Mouse (Mus musculus) CH12.LX (cell line): Measurements from ENCODE around the gene Ankrd10. TPM values are rescaled to one million over a fixed set of nuclear protein-coding genes. Genes with fewer than 3 reads are reported as not detected.

Source experiments
- DNase-seq: peaks from one replicate; pipeline ENCODE4 v3.0.0-alpha.2; 2013; ENCODE audit errors: extremely low read depth
- H3K27ac ChIP-seq: 2 replicates; pipeline ENCODE4 v1.5.1; 2012; ENCODE audit warnings: low read depth, mild to moderate bottlenecking, control low read depth, moderate library complexity; ENCODE audit not compliant: insufficient read depth
- H3K27me3 ChIP-seq: replicated peaks from 2 replicates; pipeline ENCODE3; 2012; ENCODE audit warnings: inconsistent platforms
- H3K36me3 ChIP-seq, 2 experiments: replicated peaks in 1 of 2; 2 replicates each; pipeline versions ENCODE3 to v1.6.1; 2012; ENCODE audit warnings: inconsistent platforms in 1 of 2, low read length in 1 of 2, mild to moderate bottlenecking in 1 of 2, mixed read lengths in 1 of 2, moderate library complexity in 1 of 2; ENCODE audit not compliant: control insufficient read depth in 1 of 2, insufficient read depth in 1 of 2
- H3K4me1 ChIP-seq, 2 experiments: 2 replicates each; pipeline ENCODE4 v1.6.1; 2012; ENCODE audit warnings: inconsistent platforms in 1 of 2, moderate library complexity in 1 of 2; ENCODE audit not compliant: insufficient read depth in 2 of 2, control insufficient read depth in 1 of 2
- H3K4me2 ChIP-seq: 2 replicates; pipeline ENCODE4 v1.6.1; 2012; ENCODE audit warnings: low read depth, mild to moderate bottlenecking, control low read depth; ENCODE audit not compliant: poor library complexity, insufficient read depth, severe bottlenecking
- H3K4me3 ChIP-seq, 3 experiments: fragments of 150-350 bp in 1 of 3; sonication (generic) in 1 of 3; replicated peaks in 1 of 3; 2 replicates each; pipeline versions ENCODE3 to v1.5.1; 2011 to 2012; ENCODE audit warnings: low read depth in 2 of 3, low read length in 2 of 3, mild to moderate bottlenecking in 2 of 3, moderate library complexity in 2 of 3, control low read depth in 1 of 3, improper control_type of control experiment in 1 of 3, inconsistent platforms in 1 of 3, mixed read lengths in 1 of 3; ENCODE audit not compliant: poor library complexity in 1 of 3
- H3K79me2 ChIP-seq: replicated peaks from 2 replicates; pipeline ENCODE4 v1.6.1; 2012; ENCODE audit warnings: mild to moderate bottlenecking, moderate library complexity; ENCODE audit not compliant: control insufficient read depth, poor library complexity, insufficient read depth, severe bottlenecking; ENCODE audit errors: extremely low read depth
- H3K9ac ChIP-seq: 2 replicates; pipeline ENCODE4 v1.6.1; 2012; ENCODE audit warnings: low read depth, mild to moderate bottlenecking, control low read depth, moderate library complexity; ENCODE audit not compliant: insufficient read depth
- H3K9me3 ChIP-seq: replicated peaks from 2 replicates; pipeline ENCODE3; 2012; ENCODE audit warnings: low read length, inconsistent platforms, mixed read lengths
- CHD1 ChIP-seq: IDR thresholded peaks from 2 replicates; pipeline ENCODE4 v1.6.1; 2012; ENCODE audit warnings: low read depth, low read length, improper control_type of control experiment, inconsistent platforms
- CHD2 ChIP-seq: IDR thresholded peaks from 2 replicates; pipeline ENCODE4 v1.6.1; 2011; ENCODE audit warnings: low read length, improper control_type of control experiment
- CTCF ChIP-seq, 2 experiments: IDR thresholded peaks in 1 of 2; conservative IDR thresholded peaks in 1 of 2; 2 replicates each; pipeline ENCODE4 v1.5.1; 2011 to 2012; ENCODE audit warnings: low read depth in 2 of 2, low read length in 2 of 2, improper control_type of control experiment in 1 of 2, inconsistent platforms in 1 of 2, mild to moderate bottlenecking in 1 of 2, moderate library complexity in 1 of 2
- E2F4 ChIP-seq: IDR thresholded peaks from 2 replicates; pipeline ENCODE4 v1.6.1; 2011; ENCODE audit warnings: low read depth, low read length, improper control_type of control experiment; ENCODE audit not compliant: insufficient replicate concordance
- ELF1 ChIP-seq: IDR thresholded peaks from 2 replicates; pipeline ENCODE4 v1.6.1; 2014; ENCODE audit warnings: low read depth, mild to moderate bottlenecking, inconsistent platforms, low read length, improper control_type of control experiment
- GABPA ChIP-seq: IDR thresholded peaks from 2 replicates; pipeline ENCODE4 v1.6.1; 2012; ENCODE audit warnings: low read depth, low read length, improper control_type of control experiment, inconsistent platforms; ENCODE audit not compliant: insufficient replicate concordance
- JUN ChIP-seq: IDR thresholded peaks from 2 replicates; pipeline ENCODE4 v1.6.1; 2011; ENCODE audit warnings: low read depth, mild to moderate bottlenecking, low read length, improper control_type of control experiment, moderate library complexity; ENCODE audit not compliant: insufficient read depth
- JUND ChIP-seq: conservative IDR thresholded peaks from 2 replicates; pipeline ENCODE4 v1.6.1; 2011; ENCODE audit warnings: low read depth, low read length, improper control_type of control experiment
- KAT2A ChIP-seq: IDR thresholded peaks from 2 replicates; pipeline ENCODE4 v1.6.1; 2012; ENCODE audit warnings: low read length, improper control_type of control experiment, inconsistent platforms; ENCODE audit not compliant: insufficient replicate concordance
- MYC ChIP-seq: IDR thresholded peaks from 2 replicates; pipeline ENCODE4 v1.6.1; 2011; ENCODE audit warnings: low read depth, mild to moderate bottlenecking, improper control_type of control experiment, low read length
- NELFE ChIP-seq: IDR thresholded peaks from 2 replicates; pipeline ENCODE4 v1.6.1; 2011; ENCODE audit warnings: low read depth, low read length, improper control_type of control experiment
- NRF1 ChIP-seq: IDR thresholded peaks from 2 replicates; pipeline ENCODE4 v1.6.1; 2014; ENCODE audit warnings: low read depth, mild to moderate bottlenecking, inconsistent platforms, low read length, improper control_type of control experiment, moderate library complexity
- POLR2A ChIP-seq: IDR thresholded peaks from 2 replicates; pipeline ENCODE4 v1.6.1; 2011; ENCODE audit warnings: low read depth, mild to moderate bottlenecking, improper control_type of control experiment, low read length
- POLR2AphosphoS2 ChIP-seq: IDR thresholded peaks from 2 replicates; pipeline ENCODE4 v1.6.1; 2011; ENCODE audit warnings: low read depth, low read length, improper control_type of control experiment
- RAD21 ChIP-seq: IDR thresholded peaks from 2 replicates; pipeline ENCODE4 v1.6.1; 2011; ENCODE audit warnings: low read depth, mild to moderate bottlenecking, low read length, improper control_type of control experiment, moderate library complexity
- SIN3A ChIP-seq: IDR thresholded peaks from 2 replicates; pipeline ENCODE4 v1.6.1; 2012; ENCODE audit warnings: low read length, improper control_type of control experiment, inconsistent platforms
- TCF12 ChIP-seq: IDR thresholded peaks from 2 replicates; pipeline ENCODE4 v1.6.1; 2014; ENCODE audit warnings: low read depth, mild to moderate bottlenecking, inconsistent platforms, low read length, improper control_type of control experiment
- UBTF ChIP-seq: IDR thresholded peaks from 2 replicates; pipeline ENCODE4 v1.6.1; 2012; ENCODE audit warnings: low read depth, mild to moderate bottlenecking, inconsistent platforms, low read length, improper control_type of control experiment, moderate library complexity
- USF2 ChIP-seq: conservative IDR thresholded peaks from 2 replicates; pipeline ENCODE4 v1.6.1; 2011; ENCODE audit warnings: low read depth, low read length, improper control_type of control experiment
- ZKSCAN1 ChIP-seq: IDR thresholded peaks from 2 replicates; pipeline ENCODE4 v1.6.1; 2012; ENCODE audit warnings: low read depth, inconsistent platforms, low read length, improper control_type of control experiment, borderline replicate concordance
- ZMIZ1 ChIP-seq: IDR thresholded peaks from 2 replicates; pipeline ENCODE4 v1.6.1; 2012; ENCODE audit warnings: low read depth, mild to moderate bottlenecking, inconsistent platforms, low read length, improper control_type of control experiment
- ZNF384 ChIP-seq: IDR thresholded peaks from 2 replicates; pipeline ENCODE4 v1.6.1; 2012; ENCODE audit warnings: low read depth, low read length, improper control_type of control experiment, inconsistent platforms
- dilution Hi-C: fragments of 300-500 bp; cut with MboI; formaldehyde crosslinking; loops from 2 replicates; pipeline ENCODE4 v1.14.3; 2020; ENCODE audit warnings: low sequenced_read_pairs; ENCODE audit not compliant: extremely low pct_unique_long_range_greater_than_20kb, extremely low pct_ligation_motif_present
- in situ Hi-C: fragments of 300-500 bp; cut with MboI; formaldehyde crosslinking; loops from 3 replicates; pipeline ENCODE4 v1.14.3; 2019; ENCODE audit warnings: low sequenced_read_pairs, low pct_ligation_motif_present, low pct_unique_long_range_greater_than_20kb, mixed read lengths
- polyA plus RNA-seq: library from polyadenylated mRNA; unstranded; fragments of >175 nt; gene quantifications from 2 replicates; pipeline ENCODE4 v1.2.1, GENCODE M21; 2012; ENCODE audit warnings: low read depth; ENCODE audit not compliant: insufficient read length
- total RNA-seq, 2 experiments: library from RNA; depleted of rRNA; stranded (reverse); fragments of 300-350 nt in 1 of 2; fragments of >200 nt in 1 of 2; gene quantifications; 2 replicates each; pipeline ENCODE4 v1.2.3; 2012 to 2014

Gene Ankrd10
- total and polyA plus RNA-seq, 3 experiments, result 36.9 to 46.9 (median 39.0) TPM

GRCm38 (mm10) chr8:11586374-11586745, 49.2 kb downstream of the Ankrd10 start:
- no peak overlapping the region for H3K9ac ChIP-seq
- H3K36me3 ChIP-seq, result no peaks in the 10 kb centered on the region
- DNase-seq, result no peak
- no peaks in the 10 kb centered on the region for H3K4me1 ChIP-seq
- dilution Hi-C loops (no loop called here), in situ Hi-C loops (no loop called here)
- no peak overlapping the region for H3K4me3 ChIP-seq
- H3K27ac ChIP-seq, result no peak overlapping the region
- no peaks in the 10 kb centered on the region for H3K27me3 ChIP-seq
- no peak overlapping the region for H3K4me2 ChIP-seq
- TF ChIP-seq GABPA, result no peak
- TF ChIP-seq ZMIZ1, result no peak
- no peak for TF ChIP-seq ZKSCAN1
- no peak for TF ChIP-seq RAD21
- no peak for TF ChIP-seq USF2
- no peak for TF ChIP-seq KAT2A
- TF ChIP-seq NRF1, result no peak
- TF ChIP-seq CHD2, result no peak
- no peak for TF ChIP-seq TCF12
- no peak for TF ChIP-seq POLR2AphosphoS2
- no peak for TF ChIP-seq JUN
- no peak for TF ChIP-seq POLR2A
- no peak for TF ChIP-seq E2F4
- no peak for TF ChIP-seq JUND
- TF ChIP-seq ZNF384, result no peak
- TF ChIP-seq UBTF, result no peak
- no peak for TF ChIP-seq CHD1
- TF ChIP-seq ELF1, result no peak
- no peak for TF ChIP-seq NELFE
- TF ChIP-seq MYC, result no peak
- no peaks in the 10 kb centered on the region for H3K79me2 ChIP-seq
- H3K9me3 ChIP-seq, result peaks cover 8% of the 10 kb centered on the region

GRCm38 (mm10) chr8:11585513-11586373, 49.8 kb downstream of the Ankrd10 start:
- DNase-seq, result no peak
- in situ Hi-C loops, result no loop called here
- no peak overlapping the region for H3K27ac ChIP-seq
- H3K4me1 ChIP-seq, result no peaks in the 10 kb centered on the region
- no peaks in the 10 kb centered on the region for H3K36me3 ChIP-seq
- H3K27me3 ChIP-seq, result no peaks in the 10 kb centered on the region
- no peak for TF ChIP-seq SIN3A
- no peak for TF ChIP-seq ZNF384
- TF ChIP-seq CHD2, result no peak
- TF ChIP-seq CTCF (conservative IDR thresholded peaks at IDR 0.05 in 1 of 2, IDR thresholded peaks at IDR 0.05 in 1 of 2; ENCODE audit: low read depth in 2 of 2, low read length in 2 of 2), result no peak
- TF ChIP-seq, all 38 proteins: peak for 0
- dilution Hi-C loops, result no loop called here
- H3K79me2 ChIP-seq, result no peaks in the 10 kb centered on the region
- H3K4me2 ChIP-seq, result no peak overlapping the region
- peaks cover 14% of the 10 kb centered on the region for H3K9me3 ChIP-seq
- H3K4me3 ChIP-seq, result no peak overlapping the region
- no peak overlapping the region for H3K9ac ChIP-seq
